Mouse (Mus musculus): ENCODE measurements around the gene Tbx3. TPM values are rescaled to one million over a fixed set of nuclear protein-coding genes. Genes with fewer than 3 reads are reported as not detected.

Tbx3 gene
- not detected in 4 replicates for total RNA-seq (2023)

DNA sequence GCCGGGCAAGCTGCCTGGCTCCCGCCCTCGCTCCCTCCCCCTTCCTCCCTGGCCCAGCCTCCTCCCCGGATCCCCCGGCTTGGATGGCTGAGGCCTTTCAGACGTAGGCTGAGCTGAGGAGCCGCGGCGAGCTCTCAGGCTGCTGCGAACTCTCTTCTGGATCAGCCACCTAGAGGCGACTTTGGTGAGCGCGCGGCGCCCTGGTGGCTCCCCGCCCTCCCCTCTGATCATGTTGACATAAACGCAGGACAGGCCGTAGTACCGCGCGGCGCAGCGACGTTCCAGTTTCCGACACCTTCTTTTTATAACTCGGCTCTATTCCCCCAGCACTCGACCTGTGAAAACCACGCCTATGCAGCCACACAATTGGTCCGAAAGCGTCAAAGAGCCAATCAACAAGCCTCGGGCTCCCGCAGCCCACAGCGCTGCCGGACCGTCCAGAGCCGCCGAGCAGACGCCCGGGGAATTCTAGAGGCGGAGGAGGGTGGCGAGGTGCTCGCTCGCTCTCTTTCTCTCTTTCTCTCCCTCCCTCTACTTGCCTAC lies at the start of gene Tbx3:
Gene Tbx3 (plus strand): TSS at position 104 of the 543 bp plus-strand sequence.

Other genes starting within 250 kb of the Tbx3 start
- gene Tbx5, start 162.0 kb downstream of the Tbx3 start, total RNA-seq (2023): not detected in 4 replicates